9 mouse cellular contexts compared by ENCODE assay signal in the genomic region with DNA sequence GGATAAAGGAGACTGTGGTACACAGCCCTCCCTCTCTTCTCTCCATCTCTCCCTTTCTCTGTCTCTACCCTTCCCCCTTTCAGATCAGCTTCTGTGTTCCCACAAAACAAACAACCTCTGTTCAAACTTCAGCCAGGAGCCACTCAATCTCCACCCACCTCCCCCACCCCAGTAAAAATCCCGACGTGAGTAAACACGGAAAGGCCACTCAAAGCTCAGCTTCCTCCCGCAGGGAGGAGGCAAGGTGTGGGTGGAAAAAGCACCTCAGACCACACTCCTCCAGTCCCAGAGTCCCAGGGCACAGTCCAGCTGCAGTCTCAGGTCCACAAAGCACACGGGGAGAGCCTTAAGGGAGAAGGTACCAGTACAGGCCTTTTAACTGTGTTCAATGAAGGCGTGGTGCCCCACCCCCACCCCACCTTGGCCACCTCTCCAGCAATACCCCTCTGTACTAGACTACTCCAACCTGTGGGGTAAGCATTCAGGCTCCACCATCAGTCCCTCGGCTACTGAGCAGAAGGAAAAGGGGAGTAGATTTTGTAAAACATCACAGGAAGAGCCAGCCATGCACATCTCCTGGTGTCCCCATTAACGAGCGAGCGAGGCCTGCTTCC. TPM values are rescaled to one million over a fixed set of nuclear protein-coding genes. Genes with fewer than 3 reads are reported as not detected.
DNase-seq lines count a peak whose midpoint lies in the region; ATAC-seq lines count a peak whose summit lies in the region.
"Had no signal": no experiment of that assay in that cellular context is flagged by ENCODE, and none has a peak within 500 bp of the region (broad histone marks: within the 10 kb centered on the region; RNA-seq: fewer than 3 reads in every experiment).

No protein-coding gene starts in this region.

- peak overlapping the region; percentile 47 for H3K27ac ChIP-seq in heart, embryonic 10.5 days
- peak overlapping the region; percentile 52; the same call in 1 of the 2 replicates for H3K27ac ChIP-seq in intestine, embryonic 16.5 days (ENCODE audit: low read length)
- peak overlapping the region; percentile 65 for H3K27ac ChIP-seq in limb, embryonic 15.5 days
- H3K27ac ChIP-seq in neural tube, embryonic 15.5 days (replicated peaks), result 0 out of 2 replicates have a peak overlapping the region, but pooled peaks have one; percentile 39
- H3K27ac ChIP-seq: forebrain, embryonic 12.5 days had no signal

- H3K4me3 ChIP-seq in heart, embryonic 10.5 days, result no peak overlapping the region
- H3K4me3 ChIP-seq in intestine, embryonic 16.5 days (ENCODE audit: low read length), result no peak overlapping the region
- H3K4me3 ChIP-seq in limb, embryonic 15.5 days, result no peak overlapping the region
- H3K4me3 ChIP-seq in neural tube, embryonic 15.5 days (replicated peaks), result no peak overlapping the region
- H3K4me3 ChIP-seq: forebrain, embryonic 12.5 days had no signal

- ATAC-seq in intestine, embryonic 16.5 days, result peak; percentile 86
- ATAC-seq in limb, embryonic 15.5 days (ENCODE audit: insufficient number of reproducible peaks, low FRiP score, low TSS enrichment, low read depth), result no peak
- ATAC-seq in neural tube, embryonic 15.5 days (ENCODE audit: low FRiP score), result no peak
- ATAC-seq in erythroblast, adult 5-6 weeks (replicated peaks; ENCODE audit: low FRiP score, poor library complexity, severe bottlenecking), result no peak

- WGBS in heart, embryonic 10.5 days, result 45% methylated on average over 10 of the region's 10 CpGs
- WGBS in intestine, embryonic 16.5 days, result 34% methylated on average over 10 of the region's 10 CpGs
- 34% methylated on average over 10 of the region's 10 CpGs for WGBS in limb, embryonic 15.5 days
- WGBS in neural tube, embryonic 15.5 days, result 58% methylated on average over 10 of the region's 10 CpGs

- H3K4me1 ChIP-seq in heart, embryonic 10.5 days, result peaks cover 41% of the 10 kb centered on the region
- peaks cover 46% of the 10 kb centered on the region for H3K4me1 ChIP-seq in intestine, embryonic 16.5 days (ENCODE audit: control insufficient read depth, insufficient read depth, low read length)
- H3K4me1 ChIP-seq in limb, embryonic 15.5 days, result peaks cover 87% of the 10 kb centered on the region
- peaks cover 61% of the 10 kb centered on the region for H3K4me1 ChIP-seq in neural tube, embryonic 15.5 days

- no peak for DNase-seq in heart, embryonic 10.5 days (ENCODE audit: low spot score)
- no peak for DNase-seq in heart, adult 8-10 months (ENCODE audit: low spot score)
- DNase-seq in urinary bladder, postnatal 10 days (ENCODE audit: low spot score), result no peak
- DNase-seq in cerebellum, postnatal 36 days, result no peak

- H3K9me3 ChIP-seq in heart, embryonic 10.5 days, result no peaks in the 10 kb centered on the region
- H3K9me3 ChIP-seq in intestine, embryonic 16.5 days (ENCODE audit: control insufficient read depth, low read length), result no peaks in the 10 kb centered on the region
- no peaks in the 10 kb centered on the region for H3K9me3 ChIP-seq in limb, embryonic 15.5 days
- H3K9me3 ChIP-seq in neural tube, embryonic 15.5 days (replicated peaks), result no peaks in the 10 kb centered on the region
- H3K9me3 ChIP-seq: forebrain, embryonic 12.5 days had no signal

- H3K4me2 ChIP-seq in intestine, embryonic 16.5 days (ENCODE audit: low read depth, low read length), result peak overlapping the region; percentile 17; the same call in 1 of the 2 replicates
- H3K4me2 ChIP-seq in limb, embryonic 15.5 days, result no peak overlapping the region
- H3K4me2 ChIP-seq in neural tube, embryonic 15.5 days, result no peak overlapping the region
- H3K4me2 ChIP-seq: forebrain, embryonic 12.5 days had no signal

- 0 out of 2 replicates have a peak overlapping the region, but pooled peaks have one; percentile 20 for H3K9ac ChIP-seq in intestine, embryonic 16.5 days (ENCODE audit: low read depth, low read length)
- H3K9ac ChIP-seq in limb, embryonic 15.5 days, result no peak overlapping the region
- no peak overlapping the region for H3K9ac ChIP-seq in neural tube, embryonic 15.5 days (replicated peaks)
- H3K9ac ChIP-seq: forebrain, embryonic 12.5 days had no signal

- no peaks in the 10 kb centered on the region for H3K27me3 ChIP-seq in heart, embryonic 10.5 days (ENCODE audit: insufficient read depth, poor library complexity, severe bottlenecking)
- H3K27me3 ChIP-seq in intestine, embryonic 16.5 days (replicated peaks; ENCODE audit: control insufficient read depth, insufficient read depth, low read length), result no peaks in the 10 kb centered on the region
- H3K27me3 ChIP-seq in limb, embryonic 15.5 days, result no peaks in the 10 kb centered on the region
- no peaks in the 10 kb centered on the region for H3K27me3 ChIP-seq in neural tube, embryonic 15.5 days (replicated peaks)
- H3K27me3 ChIP-seq: forebrain, embryonic 12.5 days had no signal

- H3K36me3 ChIP-seq in heart, embryonic 10.5 days, result no peaks in the 10 kb centered on the region
- no peaks in the 10 kb centered on the region for H3K36me3 ChIP-seq in intestine, embryonic 16.5 days (ENCODE audit: control insufficient read depth, insufficient read depth, low read length)
- H3K36me3 ChIP-seq in limb, embryonic 15.5 days, result no peaks in the 10 kb centered on the region
- no peaks in the 10 kb centered on the region for H3K36me3 ChIP-seq in neural tube, embryonic 15.5 days
- H3K36me3 ChIP-seq: forebrain, embryonic 12.5 days had no signal

RNA-seq across cellular contexts. Expression of a gene that starts 53.1 kb away (rescaled TPM):
- polyA plus RNA-seq in heart, embryonic 10.5 days (2016; fragmentation: Nextera tagmentation; extraction: Ambion mirVana), result 24.6 and 27.5 TPM in 2 replicates
- 1 to 10 TPM; 3.1 to 3.7 (median 3.4) TPM for total RNA-seq in heart, adult 8-10 months (2022)
- polyA plus RNA-seq in intestine, embryonic 16.5 days (2015; fragmentation: Nextera tagmentation; extraction: Ambion mirVana), result 17.9 and 18.8 TPM in 2 replicates
- polyA plus RNA-seq in limb, embryonic 15.5 days (2015; fragmentation: Nextera tagmentation; extraction: Ambion mirVana), result 55.1 and 58.3 TPM in 2 replicates
- 30.7 and 32.6 TPM in 2 replicates for polyA plus RNA-seq in neural tube, embryonic 15.5 days (2015; fragmentation: Nextera tagmentation; extraction: Ambion mirVana)
- total RNA-seq in erythroblast, adult 5-6 weeks (2015; ENCODE audit: low replicate concordance), result 6.7 and 7.7 TPM in 2 replicates
- total RNA-seq in erythroblast, adult 5-6 weeks (2017; ENCODE audit: low replicate concordance), result 3.2 and 6.2 TPM in 2 replicates
